Mouse (Mus musculus): ENCODE data around the gene Tcp10a. TPM values are rescaled to one million over a fixed set of nuclear protein-coding genes. Genes with fewer than 3 reads are reported as not detected.
"Not testable (repeated sequence)": the region's sequence is repeated elsewhere in the genome, so short reads cannot be mapped to it uniquely, and the experiment has no call there.

Tcp10a gene
- total RNA-seq, 2 experiments from 2014 or later: 0.16 TPM; not detected in 1

GRCm38 (mm10) chr17:7366676-7367374, 42.4 kb downstream of the Tcp10a start:
- DNase-seq (ENCODE audit: low spot score in 2 of 2): peak in 1 of 2 experiments; percentile 18

GRCm38 (mm10) chr17:7369401-7369800, 45.0 kb downstream of the Tcp10a start:
- DNase-seq (ENCODE audit: low spot score in 2 of 2): not testable (repeated sequence)

GRCm38 (mm10) chr17:7371879-7372278, 47.4 kb downstream of the Tcp10a start, which contains the start of gene Gm49630:
Gm49630 (minus strand) TSS chr17:7371979.
- not testable (repeated sequence) for DNase-seq (ENCODE audit: low spot score in 2 of 2)

- not testable (repeated sequence) for DNase-seq (ENCODE audit: low spot score in 2 of 2)
Observed at GRCm38 (mm10) chr17:7376951-7377700, 52.7 kb downstream of the Tcp10a start.

GRCm38 (mm10) chr17:7377907-7378306, 53.5 kb downstream of the Tcp10a start:
- DNase-seq (ENCODE audit: low spot score in 2 of 2): not testable (repeated sequence)

- not testable (repeated sequence) for DNase-seq (ENCODE audit: low spot score in 2 of 2)
Observed at GRCm38 (mm10) chr17:7382711-7383110, 58.3 kb downstream of the Tcp10a start.

- DNase-seq (ENCODE audit: low spot score in 2 of 2): not testable (repeated sequence)
Observed at GRCm38 (mm10) chr17:7383167-7384143, 59.0 kb downstream of the Tcp10a start.

- not testable (repeated sequence) for DNase-seq (ENCODE audit: low spot score in 2 of 2)
Observed at GRCm38 (mm10) chr17:7385364-7385763, 60.9 kb downstream of the Tcp10a start, which contains the start of gene Unc93a2. Unc93a2 (minus strand) TSS chr17:7385464.

- DNase-seq (ENCODE audit: low spot score in 2 of 2): not testable (repeated sequence)
Observed at GRCm38 (mm10) chr17:7386016-7386415, 61.6 kb downstream of the Tcp10a start.

- not testable (repeated sequence) for DNase-seq (ENCODE audit: low spot score in 2 of 2)
Observed at GRCm38 (mm10) chr17:7388341-7388957, 64.0 kb downstream of the Tcp10a start.

GRCm38 (mm10) chr17:7388958-7389356, 64.5 kb downstream of the Tcp10a start:
- peak in 1 of 2 experiments; percentile 19 for DNase-seq (ENCODE audit: low spot score in 2 of 2)

GRCm38 (mm10) chr17:7389898-7390297, 65.5 kb downstream of the Tcp10a start:
- DNase-seq (ENCODE audit: low spot score in 2 of 2): peak in 1 of 2 experiments; percentile 49

GRCm38 (mm10) chr17:7395116-7395515, 70.7 kb downstream of the Tcp10a start:
- DNase-seq (ENCODE audit: low spot score in 2 of 2): not testable (repeated sequence)

Other genes with a start within 250 kb of the Tcp10a start
- 10 to 100 TPM; 29.2 to 30.0 TPM for gene Rps6ka2, start 154.5 kb upstream of the Tcp10a start, total RNA-seq (2021)
- gene Ttll2, start 28.1 kb downstream of the Tcp10a start, total RNA-seq (2021): not detected
- gene Gm49630, start 47.3 kb downstream of the Tcp10a start, total RNA-seq (2021): not detected
- gene Unc93a2, start 60.8 kb downstream of the Tcp10a start, total RNA-seq (2021): not detected